Mouse (Mus musculus) forebrain, embryonic 14.5 days (tissue): Measurements from ENCODE around the gene Ctnnb1. TPM values are rescaled to one million over a fixed set of nuclear protein-coding genes. Genes with fewer than 3 reads are reported as not detected.

Experiments
- ATAC-seq: fragments of 200-750 bp; cut with Nextera tagmentation; 2 replicates; pipeline ENCODE4 v1.8.0; 2017; ENCODE audit warnings: mild to moderate bottlenecking, moderate library complexity
- DNase-seq: peaks from one replicate; pipeline ENCODE4 v3.0.0-alpha.2; 2015; ENCODE audit warnings: low spot score
- H3K27ac ChIP-seq: fragments of 300-500 bp; sonication (generic); 2 replicates; pipeline ENCODE4 v1.5.1; 2014; ENCODE audit warnings: low read depth, mild to moderate bottlenecking, control low read depth, low read length, moderate library complexity
- H3K27me3 ChIP-seq: fragments of 300-500 bp; sonication (generic); replicated peaks from 2 replicates; pipeline ENCODE4 v1.6.1; 2014; ENCODE audit warnings: low read length, control low read depth, mixed read lengths; ENCODE audit not compliant: control insufficient read depth, insufficient read depth
- H3K36me3 ChIP-seq: fragments of 300-500 bp; sonication (generic); 2 replicates; pipeline ENCODE4 v1.6.1; 2014; ENCODE audit warnings: low read length, control low read depth; ENCODE audit not compliant: control insufficient read depth, insufficient read depth
- H3K4me1 ChIP-seq: fragments of 300-500 bp; sonication (generic); 2 replicates; pipeline ENCODE4 v1.6.1; 2014; ENCODE audit warnings: antibody characterized with exemption, low read length, control low read depth; ENCODE audit not compliant: control insufficient read depth, insufficient read depth
- H3K4me2 ChIP-seq: fragments of 300-500 bp; sonication (generic); 2 replicates; pipeline ENCODE4 v1.6.1; 2014; ENCODE audit warnings: mild to moderate bottlenecking, control low read depth, low read length
- H3K4me3 ChIP-seq: fragments of 300-500 bp; sonication (generic); 2 replicates; pipeline ENCODE4 v1.5.1; 2014; ENCODE audit warnings: low read depth, low read length, control low read depth
- H3K9ac ChIP-seq: fragments of 300-500 bp; sonication (generic); 2 replicates; pipeline ENCODE4 v1.6.1; 2014; ENCODE audit warnings: mild to moderate bottlenecking, low read length, control low read depth, moderate library complexity
- H3K9me3 ChIP-seq: fragments of 300-500 bp; sonication (generic); replicated peaks from 2 replicates; pipeline ENCODE4 v1.6.1; 2016; ENCODE audit warnings: low read length, control low read depth, mixed read lengths; ENCODE audit not compliant: control insufficient read depth
- WGBS: fragments of 180-500 bp; shearing (Covaris S2); extraction: QIAGEN DNeasy Blood & Tissue Kit; methylation state at CpG from one replicate; pipeline ENCODE4 v1.1.7; 2014; 5-methylcytosine and 5-hydroxymethylcytosine counted together
- polyA plus RNA-seq: library from polyadenylated mRNA; unstranded; fragments of >200 nt; fragmentation: Nextera tagmentation; extraction: Ambion mirVana; gene quantifications from 2 replicates; pipeline ENCODE4 v1.2.1, GENCODE M21; 2014

Gene Ctnnb1
- polyA plus RNA-seq, 1 experiment from 2014 or later: 853 TPM

- H3K9me3 ChIP-seq: no peaks in the 10 kb centered on the region
- no peak overlapping the region for H3K4me3 ChIP-seq
- H3K27me3 ChIP-seq: no peaks in the 10 kb centered on the region
- H3K36me3 ChIP-seq: peaks cover 7% of the 10 kb centered on the region; the same call in 1 of the 2 replicates
- ATAC-seq: no peak
- no peak overlapping the region for H3K9ac ChIP-seq
- H3K4me2 ChIP-seq: no peak overlapping the region
- 83% methylated on average over 3 of the region's 3 CpGs for WGBS
- no peak for DNase-seq
- peaks cover 13% of the 10 kb centered on the region; the same call in 1 of the 2 replicates for H3K4me1 ChIP-seq
- no peak overlapping the region for H3K27ac ChIP-seq
These were observed 15.2 kb downstream of the Ctnnb1 start for GRCm38 (mm10) chr9:120944211-120944610.

- peaks cover 8% of the 10 kb centered on the region; the same call in 1 of the 2 replicates for H3K4me1 ChIP-seq
- no peak for ATAC-seq
These were observed 17.1 kb downstream of the Ctnnb1 start for GRCm38 (mm10) chr9:120946131-120946530.

GRCm38 (mm10) chr9:120948832-120949231 lies 19.8 kb downstream of the Ctnnb1 start:
- H3K4me3 ChIP-seq: no peak overlapping the region
- H3K27ac ChIP-seq: no peak overlapping the region
- 96% methylated on average over 1 of the region's 1 CpGs for WGBS
- H3K9ac ChIP-seq: no peak overlapping the region
- DNase-seq: no peak
- H3K4me2 ChIP-seq: no peak overlapping the region
- no peaks in the 10 kb centered on the region for H3K27me3 ChIP-seq
- peaks cover 41% of the 10 kb centered on the region for H3K36me3 ChIP-seq
- no peaks in the 10 kb centered on the region for H3K9me3 ChIP-seq
- ATAC-seq: no peak
- H3K4me1 ChIP-seq: peaks cover 6% of the 10 kb centered on the region; the same call in 1 of the 2 replicates

More at GRCm38 (mm10) chr9:120946131-120946530, 17.1 kb downstream of the Ctnnb1 start:
- H3K4me3 ChIP-seq: no peak overlapping the region
- no peaks in the 10 kb centered on the region for H3K9me3 ChIP-seq
- peaks cover 16% of the 10 kb centered on the region for H3K36me3 ChIP-seq
- no peak overlapping the region for H3K4me2 ChIP-seq
- no peak for DNase-seq
- WGBS: 80% methylated on average over 8 of the region's 8 CpGs
- no peak overlapping the region for H3K9ac ChIP-seq
- H3K27me3 ChIP-seq: no peaks in the 10 kb centered on the region
- no peak overlapping the region for H3K27ac ChIP-seq

DNA sequence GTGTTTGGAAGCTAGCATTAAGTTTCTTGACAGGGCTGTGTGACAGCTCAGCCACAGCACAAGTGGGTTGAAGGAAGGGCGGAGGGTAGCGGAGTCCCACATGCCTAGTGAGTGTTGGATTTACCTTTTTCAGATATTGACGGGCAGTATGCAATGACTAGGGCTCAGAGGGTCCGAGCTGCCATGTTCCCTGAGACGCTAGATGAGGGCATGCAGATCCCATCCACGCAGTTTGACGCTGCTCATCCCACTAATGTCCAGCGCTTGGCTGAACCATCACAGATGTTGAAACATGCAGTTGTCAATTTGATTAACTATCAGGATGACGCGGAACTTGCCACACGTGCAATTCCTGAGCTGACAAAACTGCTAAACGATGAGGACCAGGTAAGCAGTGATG lies 21.7 kb downstream of the Ctnnb1 start:
- no peak overlapping the region for H3K4me3 ChIP-seq
- H3K36me3 ChIP-seq: peaks cover 60% of the 10 kb centered on the region
- no peaks in the 10 kb centered on the region for H3K9me3 ChIP-seq
- no peaks in the 10 kb centered on the region for H3K27me3 ChIP-seq
- DNase-seq (no peak), ATAC-seq (no peak)
- no peak overlapping the region for H3K4me2 ChIP-seq
- no peak overlapping the region for H3K27ac ChIP-seq
- H3K4me1 ChIP-seq: peaks cover 6% of the 10 kb centered on the region; the same call in 1 of the 2 replicates
- no peak overlapping the region for H3K9ac ChIP-seq
- WGBS: 93% methylated on average over 12 of the region's 12 CpGs

- H3K4me1 ChIP-seq: peaks cover 3% of the 10 kb centered on the region; the same call in 1 of the 2 replicates
- no peaks in the 10 kb centered on the region for H3K9me3 ChIP-seq
- H3K4me3 ChIP-seq: no peak overlapping the region
- ATAC-seq (no peak), DNase-seq (no peak)
- H3K4me2 ChIP-seq: no peak overlapping the region
- H3K36me3 ChIP-seq: peaks cover 72% of the 10 kb centered on the region
- H3K27me3 ChIP-seq: no peaks in the 10 kb centered on the region
- no peak overlapping the region for H3K27ac ChIP-seq
- 90% methylated on average over 3 of the region's 3 CpGs for WGBS
- H3K9ac ChIP-seq: no peak overlapping the region
These were observed 22.9 kb downstream of the Ctnnb1 start for GRCm38 (mm10) chr9:120951947-120952346.

GRCm38 (mm10) chr9:120958051-120958450 lies 29.0 kb downstream of the Ctnnb1 start:
- H3K27ac ChIP-seq: no peak overlapping the region
- peaks cover 100% of the 10 kb centered on the region for H3K36me3 ChIP-seq
- no peaks in the 10 kb centered on the region for H3K27me3 ChIP-seq
- no peak for DNase-seq
- WGBS: 90% methylated on average over 5 of the region's 5 CpGs
- H3K9ac ChIP-seq: no peak overlapping the region
- H3K4me1 ChIP-seq: no peaks in the 10 kb centered on the region; the same call in 1 of the 2 replicates
- no peaks in the 10 kb centered on the region for H3K9me3 ChIP-seq
- no peak overlapping the region for H3K4me3 ChIP-seq
- H3K4me2 ChIP-seq: no peak overlapping the region
- no peak for ATAC-seq

DNA sequence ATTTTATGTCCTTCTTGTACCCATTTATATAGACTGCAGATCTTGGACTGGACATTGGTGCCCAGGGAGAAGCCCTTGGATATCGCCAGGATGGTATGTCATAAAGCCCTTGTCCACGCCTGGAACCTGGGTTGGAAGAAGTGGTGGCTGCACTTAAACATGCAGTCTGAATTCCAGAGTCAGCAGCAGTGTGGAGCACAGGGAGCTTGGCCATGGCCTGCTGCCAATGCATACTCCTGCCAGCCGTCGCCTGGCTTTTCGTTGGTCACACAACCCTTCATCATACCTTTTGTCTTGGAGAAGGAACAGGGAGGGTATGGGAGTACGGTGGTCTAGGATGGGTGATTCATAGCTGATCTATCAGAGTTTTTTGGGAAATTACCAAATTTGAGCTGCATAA lies 29.5 kb downstream of the Ctnnb1 start:
- Histone ChIP-seq H3K36me3 (peaks cover 100% of the 10 kb centered on the region), H3K4me2 (no peak overlapping the region), H3K9me3 (no peaks in the 10 kb centered on the region), H3K4me1 (no peaks in the 10 kb centered on the region; the same call in 1 of the 2 replicates), H3K4me3 (no peak overlapping the region), H3K27ac (0 out of 2 replicates have a peak overlapping the region, but pooled peaks have one; percentile 39), H3K27me3 (no peaks in the 10 kb centered on the region), H3K9ac (no peak overlapping the region)
- DNase-seq (peak; percentile 33), ATAC-seq (peak; percentile 16; the same call in 1 of the 2 replicates)
- 64% methylated on average over 6 of the region's 6 CpGs for WGBS

DNA sequence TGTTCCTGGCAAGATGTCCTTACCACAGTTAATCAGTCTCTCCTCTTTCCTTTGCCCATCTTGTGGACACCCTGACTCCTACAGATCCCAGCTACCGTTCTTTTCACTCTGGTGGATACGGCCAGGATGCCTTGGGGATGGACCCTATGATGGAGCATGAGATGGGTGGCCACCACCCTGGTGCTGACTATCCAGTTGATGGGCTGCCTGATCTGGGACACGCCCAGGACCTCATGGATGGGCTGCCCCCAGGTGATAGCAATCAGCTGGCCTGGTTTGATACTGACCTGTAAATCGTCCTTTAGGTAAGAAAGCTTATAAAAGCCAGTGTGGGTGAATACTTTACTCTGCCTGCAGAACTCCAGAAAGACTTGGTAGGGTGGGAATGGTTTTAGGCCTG lies 30.2 kb downstream of the Ctnnb1 start:
- no peak overlapping the region for H3K27ac ChIP-seq
- ATAC-seq (no peak), DNase-seq (no peak)
- 87% methylated on average over 4 of the region's 4 CpGs for WGBS
- no peak overlapping the region for H3K9ac ChIP-seq
- no peak overlapping the region for H3K4me2 ChIP-seq
- peaks cover 100% of the 10 kb centered on the region for H3K36me3 ChIP-seq
- H3K27me3 ChIP-seq: no peaks in the 10 kb centered on the region
- H3K4me1 ChIP-seq: no peaks in the 10 kb centered on the region; the same call in 1 of the 2 replicates
- no peak overlapping the region for H3K4me3 ChIP-seq
- no peaks in the 10 kb centered on the region for H3K9me3 ChIP-seq

- 85% methylated on average over 4 of the region's 4 CpGs for WGBS
- Histone ChIP-seq H3K4me2 (no peak overlapping the region), H3K27me3 (no peaks in the 10 kb centered on the region), H3K4me3 (no peak overlapping the region), H3K27ac (no peak overlapping the region), H3K36me3 (peaks cover 100% of the 10 kb centered on the region), H3K4me1 (no peaks in the 10 kb centered on the region; the same call in 1 of the 2 replicates), H3K9ac (no peak overlapping the region), H3K9me3 (no peaks in the 10 kb centered on the region)
- ATAC-seq (no peak), DNase-seq (no peak)
These were observed 31.6 kb downstream of the Ctnnb1 start for GRCm38 (mm10) chr9:120960611-120961010.
